Mouse (Mus musculus) liver, adult 2 months (tissue): ENCODE data around the gene Gas6. TPM values are rescaled to one million over a fixed set of nuclear protein-coding genes. Genes with fewer than 3 reads are reported as not detected.

Experiments
- DNase-seq: peaks from one replicate; pipeline ENCODE4 v3.0.0-alpha.2; 2011; ENCODE audit warnings: low read depth, low spot score; ENCODE audit errors: extremely low read depth
- H3K27ac ChIP-seq: fragments of 200-500 bp; replicated peaks from 2 replicates; pipeline ENCODE4 v1.5.1; 2012; ENCODE audit warnings: low read depth, mild to moderate bottlenecking, control low read depth, inconsistent platforms, low read length; ENCODE audit not compliant: insufficient read depth
- H3K27me3 ChIP-seq: fragments of 200-500 bp; 2 replicates; pipeline ENCODE4 v1.6.1; 2012; ENCODE audit warnings: mild to moderate bottlenecking, moderate library complexity, low read length, inconsistent platforms; ENCODE audit not compliant: control insufficient read depth, insufficient read depth
- H3K36me3 ChIP-seq: fragments of 200-500 bp; 2 replicates; pipeline ENCODE4 v1.6.1; 2012; ENCODE audit warnings: low read length, inconsistent platforms; ENCODE audit not compliant: control insufficient read depth, insufficient read depth
- H3K4me1 ChIP-seq: fragments of 200-500 bp; 2 replicates; pipeline ENCODE4 v1.6.1; 2011; ENCODE audit warnings: low read length; ENCODE audit not compliant: control insufficient read depth, insufficient read depth
- H3K4me3 ChIP-seq: fragments of 200-500 bp; 2 replicates; pipeline ENCODE4 v1.5.1; 2011; ENCODE audit warnings: low read depth, mild to moderate bottlenecking, control low read depth, low read length, moderate library complexity; ENCODE audit not compliant: insufficient read depth
- H3K79me2 ChIP-seq: fragments of 200-500 bp; 2 replicates; pipeline ENCODE4 v1.6.1; 2012; ENCODE audit warnings: inconsistent platforms, mild to moderate bottlenecking, low read length, moderate library complexity; ENCODE audit not compliant: control insufficient read depth, insufficient read depth
- H3K9ac ChIP-seq: fragments of 200-500 bp; 2 replicates; pipeline ENCODE4 v1.6.1; 2012; ENCODE audit warnings: low read depth, mild to moderate bottlenecking, control low read depth, inconsistent platforms, low read length
- CTCF ChIP-seq: fragments of 200-500 bp; IDR thresholded peaks from 2 replicates; pipeline ENCODE4 v1.5.1; 2011; ENCODE audit warnings: low read depth, low read length, control low read depth
- POLR2A ChIP-seq: fragments of 200-500 bp; IDR thresholded peaks from 2 replicates; pipeline ENCODE4 v1.6.1; 2011; ENCODE audit warnings: low read length, control low read depth; ENCODE audit not compliant: insufficient read depth; ENCODE audit errors: extremely low read depth
- WGBS: fragments of 180-500 bp; shearing (Covaris S2); methylation state at CpG from one replicate; pipeline ENCODE4 v1.1.7; 2018; 5-methylcytosine and 5-hydroxymethylcytosine counted together
- polyA plus RNA-seq: library from polyadenylated mRNA; depleted of rRNA; stranded (reverse); fragments of >200 nt; gene quantifications from 2 replicates; pipeline ENCODE4 v1.2.3, GENCODE M21; 2012
- total RNA-seq: library from RNA; depleted of rRNA; stranded (reverse); fragments of >200 nt; gene quantifications from 2 replicates; pipeline ENCODE4 v1.2.3, GENCODE M21; 2014

Gene Gas6
- total and polyA plus RNA-seq, 2 experiments = 25.5 to 36.6 TPM

- WGBS = 12% methylated on average over 8 of the region's 8 CpGs
- no peak overlapping the region for H3K27ac ChIP-seq
- H3K9ac ChIP-seq = no peak overlapping the region
- no peaks in the 10 kb centered on the region for H3K79me2 ChIP-seq
- TF ChIP-seq POLR2A (no peak), CTCF (no peak)
- H3K36me3 ChIP-seq = no peaks in the 10 kb centered on the region
- no peaks in the 10 kb centered on the region for H3K4me1 ChIP-seq
- no peak overlapping the region for H3K4me3 ChIP-seq
- DNase-seq = no peak
- peaks cover 3% of the 10 kb centered on the region; the same call in 1 of the 2 replicates for H3K27me3 ChIP-seq
Observed at GRCm38 (mm10) chr8:13436052-13436451, 58.2 kb downstream of the Gas6 start.

DNA sequence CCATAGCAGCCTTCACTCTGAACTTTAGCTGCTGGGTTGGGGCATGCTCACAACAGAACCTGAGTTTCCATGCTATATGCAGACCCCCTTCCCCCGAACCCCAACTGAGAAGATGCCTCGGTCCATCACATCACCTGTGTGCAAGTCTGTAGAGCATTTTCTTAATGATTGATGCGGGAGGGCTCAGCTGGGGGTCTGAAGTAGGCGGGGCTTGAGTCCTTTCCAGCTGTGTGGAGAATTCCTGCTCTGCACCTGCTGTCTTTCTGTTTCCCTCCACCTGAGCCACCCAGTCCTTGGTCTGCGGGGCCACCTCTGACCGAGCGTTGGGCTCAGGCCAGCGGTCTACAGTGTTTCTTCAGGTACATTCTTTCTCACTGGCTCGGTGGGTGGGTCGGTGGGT is 59.4 kb downstream of the Gas6 start, which contains the start of gene Tmem255b:
Gene Tmem255b, plus strand, starts transcription at position 301 of the 400 bp plus-strand sequence.
- Histone ChIP-seq H3K27ac (no peak within 1 kb of the TSS), H3K4me3 (no peak within 1 kb of the TSS), H3K4me1 (no peaks in the 10 kb centered on the region), H3K79me2 (no peaks in the 10 kb centered on the region), H3K9ac (no peak within 1 kb of the TSS), H3K27me3 (peaks cover 3% of the 10 kb centered on the region; the same call in 1 of the 2 replicates), H3K36me3 (no peaks in the 10 kb centered on the region)
- TF ChIP-seq CTCF (no peak), POLR2A (no peak)
- no peak for DNase-seq
- WGBS = 21% methylated on average over 10 of the region's 10 CpGs

- no peaks in the 10 kb centered on the region for H3K79me2 ChIP-seq
- no peak for DNase-seq
- H3K4me1 ChIP-seq = no peaks in the 10 kb centered on the region
- H3K27ac ChIP-seq = no peak overlapping the region
- no peaks in the 10 kb centered on the region for H3K36me3 ChIP-seq
- no peak overlapping the region for H3K4me3 ChIP-seq
- no peak overlapping the region for H3K9ac ChIP-seq
- WGBS = 81% methylated on average over 5 of the region's 5 CpGs
- TF ChIP-seq POLR2A (no peak), CTCF (no peak)
- H3K27me3 ChIP-seq = peaks cover 3% of the 10 kb centered on the region; the same call in 1 of the 2 replicates
Observed at GRCm38 (mm10) chr8:13433130-13433529, 61.2 kb downstream of the Gas6 start.

GRCm38 (mm10) chr8:13430866-13431265 is 63.4 kb downstream of the Gas6 start:
- no peak overlapping the region for H3K9ac ChIP-seq
- H3K27ac ChIP-seq = no peak overlapping the region
- no peaks in the 10 kb centered on the region for H3K4me1 ChIP-seq
- TF ChIP-seq CTCF = no peak
- TF ChIP-seq POLR2A = no peak
- H3K27me3 ChIP-seq = peaks cover 3% of the 10 kb centered on the region; the same call in 1 of the 2 replicates
- DNase-seq = no peak
- no peaks in the 10 kb centered on the region for H3K79me2 ChIP-seq
- no peaks in the 10 kb centered on the region for H3K36me3 ChIP-seq
- H3K4me3 ChIP-seq = no peak overlapping the region

- Histone ChIP-seq H3K4me1 (no peaks in the 10 kb centered on the region), H3K27ac (no peak overlapping the region), H3K9ac (no peak overlapping the region), H3K36me3 (no peaks in the 10 kb centered on the region), H3K4me3 (no peak overlapping the region), H3K79me2 (no peaks in the 10 kb centered on the region), H3K27me3 (no peaks in the 10 kb centered on the region)
- no peak for DNase-seq
- WGBS = 69% methylated on average over 7 of the region's 7 CpGs
- no peak for TF ChIP-seq POLR2A
- TF ChIP-seq CTCF = no peak
Observed at GRCm38 (mm10) chr8:13430412-13430811, 63.9 kb downstream of the Gas6 start.

- TF ChIP-seq POLR2A = no peak
- Histone ChIP-seq H3K9ac (no peak overlapping the region), H3K79me2 (no peaks in the 10 kb centered on the region), H3K4me1 (no peaks in the 10 kb centered on the region), H3K27ac (no peak overlapping the region), H3K4me3 (no peak overlapping the region), H3K27me3 (no peaks in the 10 kb centered on the region), H3K36me3 (no peaks in the 10 kb centered on the region)
- no peak for DNase-seq
- WGBS = 78% methylated on average over 9 of the region's 9 CpGs
Observed at GRCm38 (mm10) chr8:13428156-13428555, 66.1 kb downstream of the Gas6 start.
